Mouse (Mus musculus): ENCODE measurements around the gene Iqsec1.

DNA sequence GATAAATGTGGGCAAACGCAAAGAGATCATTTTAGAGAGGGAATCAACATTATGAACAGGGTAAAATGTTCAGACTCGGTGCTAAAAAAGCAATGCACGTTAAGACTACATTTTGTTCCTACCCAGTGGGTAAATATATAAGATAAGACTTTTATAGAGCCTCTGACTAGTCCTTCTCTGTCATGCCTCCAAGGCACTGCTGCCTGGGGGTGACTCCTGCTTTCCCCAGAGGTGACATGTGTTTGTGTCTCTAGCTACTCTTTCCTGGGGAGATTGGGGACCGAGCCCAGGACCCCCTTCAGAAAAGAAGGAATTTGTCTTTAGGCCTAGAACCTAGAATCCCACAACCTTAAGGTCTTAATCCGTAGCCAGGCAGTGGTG, 365.0 kb downstream of the Iqsec1 start:
- TF ChIP-seq CTCF (IDR thresholded peaks at IDR 0.05; ENCODE audit: low read depth), result no peak
- TF ChIP-seq EP300 (optimal IDR thresholded peaks at IDR 0.05), result no peak

Data from stomach, postnatal 0 days (tissue).